Mouse (Mus musculus): ENCODE results near the gene Rexo5.

DNA sequence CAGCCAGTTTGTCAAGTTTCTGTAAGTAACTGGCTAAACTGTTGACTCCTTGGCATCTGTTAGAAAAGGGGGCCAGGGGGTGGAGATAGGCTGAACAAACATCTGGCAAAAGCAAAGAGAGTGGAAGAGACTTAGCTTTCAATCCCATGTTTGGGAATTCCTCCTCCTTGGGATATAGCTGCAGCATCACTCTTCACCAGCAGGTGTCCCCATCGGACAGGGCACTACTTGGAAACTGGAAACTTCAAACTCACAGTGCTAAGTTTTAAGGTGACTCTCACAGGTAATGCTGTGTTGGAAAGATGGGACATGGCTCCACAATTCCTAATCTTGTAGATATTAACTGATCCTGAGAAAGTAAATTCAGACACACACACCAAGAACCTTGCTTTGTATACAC, 55.3 kb downstream of the Rexo5 start:
- TF ChIP-seq CTCF (IDR thresholded peaks at IDR 0.05; ENCODE audit: borderline replicate concordance, control insufficient read depth, extremely low read depth, insufficient read depth, low read length, poor library complexity) (no peak), POLR2A (IDR thresholded peaks at IDR 0.05; ENCODE audit: control insufficient read depth, extremely low read depth, insufficient read depth, low read length, poor library complexity) (no peak)
